Mouse (Mus musculus): ENCODE data around the gene Cd9.

- TF ChIP-seq EP300 (optimal IDR thresholded peaks at IDR 0.05) (no peak), CTCF (IDR thresholded peaks at IDR 0.05; ENCODE audit: low read depth) (no peak)
These were observed 31.5 kb upstream of the Cd9 start for GRCm38 (mm10) chr6:125526066-125526465.

Measured in stomach, postnatal 0 days (tissue).